Mouse (Mus musculus): ENCODE results near the gene Foxl1.

- TF ChIP-seq POLR2A (IDR thresholded peaks at IDR 0.05; ENCODE audit: low read depth, low read length) (no peak), CTCF (IDR thresholded peaks at IDR 0.05; ENCODE audit: borderline replicate concordance, insufficient read depth, low read length) (no peak)
Measured at GRCm38 (mm10) chr8:121081398-121081797, 46.3 kb upstream of the Foxl1 start.
